Mouse (Mus musculus) kidney, postnatal 25 days (tissue): Measurements from ENCODE around the gene Mfsd1.

ENCODE experiments used
- DNase-seq, 2 experiments: peaks; one replicate each; pipeline ENCODE4 v3.0.0; 2021; ENCODE audit warnings: mixed read lengths in 2 of 2

Mfsd1 gene

DNA sequence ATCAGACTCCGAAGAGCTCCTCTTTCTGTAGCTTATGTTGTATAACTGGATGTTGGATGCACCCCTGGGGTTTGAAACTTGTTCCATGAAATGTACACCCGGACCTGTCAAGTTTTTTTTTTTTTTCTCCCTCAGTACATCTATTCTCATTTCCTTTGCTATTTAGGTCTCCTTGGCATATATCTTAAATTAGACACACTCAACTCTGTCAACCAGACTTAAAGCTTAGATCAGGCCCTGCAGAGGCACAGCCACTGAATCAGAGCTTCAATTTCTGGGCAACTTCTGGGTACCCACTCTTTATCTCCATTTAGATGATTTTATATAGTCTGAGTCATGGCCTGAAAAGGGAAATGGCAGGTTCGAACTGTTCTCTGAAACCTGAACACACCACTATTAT is 60.6 kb downstream of the Mfsd1 start:
- no peak for DNase-seq

DNA sequence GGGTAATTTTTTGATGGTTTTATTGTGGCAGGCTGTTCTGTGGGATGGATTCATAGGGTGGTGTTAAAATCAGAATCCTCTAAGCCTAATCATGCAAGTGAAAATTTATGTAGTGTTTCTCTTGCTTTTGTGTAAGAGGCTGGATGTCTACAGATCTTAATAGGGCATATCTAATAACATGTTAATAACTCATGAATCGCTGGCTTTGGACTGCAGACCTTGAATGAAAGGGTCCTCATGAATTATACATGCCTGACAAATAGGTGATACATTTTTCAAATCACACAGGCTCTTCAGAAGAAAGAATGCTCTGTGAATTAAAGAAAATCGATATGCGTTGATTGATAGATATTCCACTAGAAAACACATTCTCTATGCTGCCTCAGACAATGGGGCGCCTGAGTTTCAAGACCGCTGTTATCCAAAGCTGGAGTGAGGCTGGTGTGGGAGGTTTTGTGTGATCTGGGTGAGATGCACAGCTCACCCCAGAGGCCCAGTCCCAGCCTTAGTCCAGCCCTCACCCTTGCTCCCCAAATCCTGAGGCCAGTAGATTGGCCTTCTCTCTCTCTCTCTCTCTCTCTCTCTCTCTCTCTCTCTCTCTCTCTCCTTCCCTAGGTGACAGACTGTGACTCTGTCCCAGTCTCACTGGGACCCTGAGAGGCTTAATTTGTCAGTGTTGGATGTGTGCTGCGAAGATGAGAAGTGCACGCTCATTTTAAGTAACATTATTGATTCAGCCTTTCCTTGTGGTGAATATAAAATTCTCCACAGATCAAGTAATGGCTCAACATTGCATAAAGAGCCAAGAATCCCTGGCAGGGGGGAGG is 63.3 kb downstream of the Mfsd1 start:
- DNase-seq, result no peak
